Mouse (Mus musculus) ES-E14 (cell line): ENCODE results near the gene 1700012B07Rik. TPM values are rescaled to one million over a fixed set of nuclear protein-coding genes. Genes with fewer than 3 reads are reported as not detected.

Experiments used
- DNase-seq: peaks from one replicate; pipeline ENCODE4 v3.0.0-alpha.2; 2013; ENCODE audit warnings: low read depth, low spot score
- H3K27ac ChIP-seq: 2 replicates; pipeline ENCODE4 v1.5.1; 2012; ENCODE audit warnings: low read depth, mild to moderate bottlenecking, low read length, moderate library complexity, mixed read lengths; ENCODE audit not compliant: poor library complexity, insufficient read depth, severe bottlenecking
- H3K36me3 ChIP-seq: 2 replicates; pipeline ENCODE4 v1.6.1; 2012; ENCODE audit warnings: mild to moderate bottlenecking, low read length, moderate library complexity, mixed read lengths; ENCODE audit not compliant: control insufficient read depth, poor library complexity, insufficient read depth, severe bottlenecking
- H3K4me1 ChIP-seq, 2 experiments: fragments of 150-350 bp in 1 of 2; sonication (generic) in 1 of 2; 2 replicates each; pipeline ENCODE4 v1.6.1; 2012; ENCODE audit warnings: low read length in 2 of 2, mild to moderate bottlenecking in 1 of 2, mixed read lengths in 1 of 2; ENCODE audit not compliant: control insufficient read depth in 2 of 2, insufficient read depth in 2 of 2, poor library complexity in 1 of 2
- H3K4me3 ChIP-seq, 2 experiments: fragments of 150-350 bp in 1 of 2; sonication (generic) in 1 of 2; 2 replicates each; pipeline ENCODE4 v1.5.1; 2012; ENCODE audit warnings: low read length in 2 of 2, low read depth in 1 of 2, mild to moderate bottlenecking in 1 of 2, mixed read lengths in 1 of 2; ENCODE audit not compliant: insufficient read depth in 1 of 2, poor library complexity in 1 of 2, severe bottlenecking in 1 of 2
- H3K9ac ChIP-seq: 2 replicates; pipeline ENCODE4 v1.6.1; 2012; ENCODE audit warnings: low read depth, mild to moderate bottlenecking, low read length, mixed read lengths; ENCODE audit not compliant: poor library complexity, insufficient read depth, severe bottlenecking
- H3K9me3 ChIP-seq: fragments of 150-350 bp; sonication (generic); 2 replicates; pipeline ENCODE4 v1.6.1; 2012; ENCODE audit warnings: low read depth, mild to moderate bottlenecking, low read length; ENCODE audit not compliant: control insufficient read depth, insufficient read depth
- CHD2 ChIP-seq: IDR thresholded peaks from 2 replicates; pipeline ENCODE4 v1.6.1; 2014; ENCODE audit warnings: mild to moderate bottlenecking, low read depth, low read length, inconsistent platforms
- HCFC1 ChIP-seq: IDR thresholded peaks from 2 replicates; pipeline ENCODE4 v1.6.1; 2012; ENCODE audit warnings: low read length, inconsistent platforms, borderline replicate concordance; ENCODE audit not compliant: insufficient read depth
- MAFK ChIP-seq: IDR thresholded peaks from 2 replicates; pipeline ENCODE4 v1.6.1; 2014; ENCODE audit warnings: mild to moderate bottlenecking, low read depth, low read length, inconsistent platforms; ENCODE audit not compliant: insufficient read depth
- ZC3H11A ChIP-seq: IDR thresholded peaks from 2 replicates; pipeline ENCODE4 v1.6.1; 2012; ENCODE audit warnings: low read depth, mild to moderate bottlenecking, inconsistent platforms, low read length, borderline replicate concordance
- ZNF384 ChIP-seq: IDR thresholded peaks from 2 replicates; pipeline ENCODE4 v1.6.1; 2012; ENCODE audit warnings: low read depth, low read length, inconsistent platforms
- in situ Hi-C, 2 experiments: fragments of 600-800 bp; cut with MboI; formaldehyde crosslinking; loops; one replicate each; pipeline ENCODE4 v1.15.1; 2025; ENCODE audit warnings: low sequenced_read_pairs in 2 of 2, inconsistent platforms in 1 of 2; ENCODE audit not compliant: unreplicated experiment in 2 of 2
- total RNA-seq: library from RNA; depleted of rRNA; stranded (reverse); fragments of 300-350 nt; gene quantifications from 2 replicates; pipeline ENCODE4 v1.2.3, GENCODE M21; 2012

Gene 1700012B07Rik
- total RNA-seq, 1 experiment, result not detected

GRCm38 (mm10) chr11:109863951-109864350 lies 36.1 kb upstream of the 1700012B07Rik start:
- H3K27ac ChIP-seq, result no peak overlapping the region
- no peak for TF ChIP-seq ZC3H11A
- no peak for TF ChIP-seq ZNF384
- no peak for TF ChIP-seq MAFK
- TF ChIP-seq HCFC1, result no peak
- no peak for TF ChIP-seq CHD2
- no peak overlapping the region for H3K9ac ChIP-seq
- no peak overlapping the region for H3K4me3 ChIP-seq
- in situ Hi-C loops, result loop anchor here (5.0 to 25.0 kb wide), 2 partner anchors 192 to 427 kb away; partner anchors contain the start of gene Amz2 (in 1 of the 2)
- H3K4me1 ChIP-seq, result peaks cover 0 to 2% of the 10 kb centered on the region in 2 experiments; a peak in 1 of 4 replicates
- no peaks in the 10 kb centered on the region for H3K9me3 ChIP-seq
- H3K36me3 ChIP-seq, result no peaks in the 10 kb centered on the region
- DNase-seq, result no peak

GRCm38 (mm10) chr11:109863194-109863746 lies 35.4 kb upstream of the 1700012B07Rik start:
- peak; percentile 75 for DNase-seq
- Histone ChIP-seq H3K27ac (no peak overlapping the region), H3K4me1 (peaks cover 0 to 2% of the 10 kb centered on the region in 2 experiments; a peak in 1 of 4 replicates), H3K4me3 (no peak overlapping the region), H3K9ac (no peak overlapping the region), H3K9me3 (no peaks in the 10 kb centered on the region), H3K36me3 (no peaks in the 10 kb centered on the region)
- TF ChIP-seq CHD2 (no peak), ZC3H11A (0 out of 2 replicates have a peak, but pooled peaks have one; percentile 8)
- in situ Hi-C loops, result loop anchor here (5.0 to 25.0 kb wide), 2 partner anchors 191 to 426 kb away; partner anchors contain the start of gene Amz2 (in 1 of the 2)

GRCm38 (mm10) chr11:109860508-109860907 lies 32.7 kb upstream of the 1700012B07Rik start:
- Histone ChIP-seq H3K9me3 (no peaks in the 10 kb centered on the region), H3K36me3 (no peaks in the 10 kb centered on the region), H3K4me1 (peaks cover 0 to 2% of the 10 kb centered on the region in 2 experiments; a peak in 1 of 4 replicates), H3K9ac (no peak overlapping the region), H3K27ac (no peak overlapping the region), H3K4me3 (peak overlapping the region in 1 of 2 experiments; percentile 51; a peak in 1 of 4 replicates)
- DNase-seq, result peak; percentile 80
- TF ChIP-seq ZC3H11A (peak; percentile 95), ZNF384 (no peak)
- in situ Hi-C loops, result loop anchor here (5.0 to 25.0 kb wide), 2 partner anchors 188 to 423 kb away; partner anchors contain the start of gene Amz2 (in 1 of the 2)

GRCm38 (mm10) chr11:109859939-109860469 lies 32.2 kb upstream of the 1700012B07Rik start:
- in situ Hi-C loops, result loop anchor here (5.0 to 25.0 kb wide), 3 partner anchors 188 to 423 kb away; partner anchors contain the start of gene Amz2 (in 1 of the 2)
- Histone ChIP-seq H3K4me3 (peak overlapping the region in 1 of 2 experiments; percentile 51; a peak in 1 of 4 replicates), H3K9ac (no peak overlapping the region), H3K9me3 (no peaks in the 10 kb centered on the region), H3K36me3 (no peaks in the 10 kb centered on the region), H3K27ac (no peak overlapping the region), H3K4me1 (peaks cover 0 to 2% of the 10 kb centered on the region in 2 experiments; a peak in 1 of 4 replicates)
- TF ChIP-seq HCFC1, result no peak
- no peak for TF ChIP-seq MAFK
- TF ChIP-seq ZNF384, result no peak
- TF ChIP-seq ZC3H11A, result no peak
- TF ChIP-seq CHD2, result no peak
- DNase-seq, result no peak
